Mouse (Mus musculus) embryonic facial prominence, embryonic 11.5 days (tissue): Measurements from ENCODE around the gene Hsp90b1. TPM values are rescaled to one million over a fixed set of nuclear protein-coding genes. Genes with fewer than 3 reads are reported as not detected.

ENCODE experiments used
- ATAC-seq: fragments of 200-750 bp; cut with Nextera tagmentation; replicated peaks from 2 replicates; pipeline ENCODE4 v1.8.0; 2017; ENCODE audit warnings: low read depth; ENCODE audit not compliant: insufficient number of reproducible peaks, low FRiP score, low TSS enrichment
- DNase-seq: peaks from one replicate; pipeline ENCODE4 v3.0.0-alpha.2; 2015; ENCODE audit warnings: low spot score
- H3K27ac ChIP-seq: fragments of 300-500 bp; sonication (generic); replicated peaks from 2 replicates; pipeline ENCODE4 v1.5.1; 2014; ENCODE audit warnings: mild to moderate bottlenecking, low read depth, low read length, control low read depth
- H3K27me3 ChIP-seq: fragments of 300-500 bp; sonication (generic); 2 replicates; pipeline ENCODE4 v1.6.1; 2014; ENCODE audit warnings: mild to moderate bottlenecking, low read length, moderate library complexity, mixed read lengths; ENCODE audit not compliant: control insufficient read depth, insufficient read depth
- H3K36me3 ChIP-seq: fragments of 300-500 bp; sonication (generic); replicated peaks from 2 replicates; pipeline ENCODE4 v1.6.1; 2014; ENCODE audit warnings: low read depth, mild to moderate bottlenecking, low read length, moderate library complexity, mixed read lengths; ENCODE audit not compliant: control insufficient read depth, insufficient read depth
- H3K4me1 ChIP-seq: fragments of 300-500 bp; sonication (generic); 2 replicates; pipeline ENCODE4 v1.6.1; 2014; ENCODE audit warnings: low read length, mixed read lengths; ENCODE audit not compliant: control insufficient read depth, insufficient read depth
- H3K4me2 ChIP-seq: fragments of 300-500 bp; sonication (generic); 2 replicates; pipeline ENCODE4 v1.6.1; 2014; ENCODE audit warnings: low read depth, mild to moderate bottlenecking, control low read depth, low read length, moderate library complexity
- H3K4me3 ChIP-seq: fragments of 300-500 bp; sonication (generic); 2 replicates; pipeline ENCODE4 v1.5.1; 2014; ENCODE audit warnings: low read depth, low read length, control low read depth
- H3K9ac ChIP-seq: fragments of 300-500 bp; sonication (generic); replicated peaks from 2 replicates; pipeline ENCODE4 v1.6.1; 2014; ENCODE audit warnings: mild to moderate bottlenecking, control low read depth, low read length
- H3K9me3 ChIP-seq: fragments of 300-500 bp; sonication (generic); replicated peaks from 2 replicates; pipeline ENCODE4 v1.6.1; 2016; ENCODE audit warnings: mild to moderate bottlenecking, low read length, inconsistent platforms, mixed read lengths; ENCODE audit not compliant: control insufficient read depth
- WGBS: fragments of 180-500 bp; shearing (Covaris S2); extraction: QIAGEN DNeasy Blood & Tissue Kit; methylation state at CpG from one replicate; pipeline ENCODE4 v1.1.7; 2014; 5-methylcytosine and 5-hydroxymethylcytosine counted together
- polyA plus RNA-seq: library from polyadenylated mRNA; unstranded; fragments of >200 nt; fragmentation: Nextera tagmentation; extraction: Ambion mirVana; gene quantifications from 2 replicates; pipeline ENCODE4 v1.2.1, GENCODE M21; 2014

Gene Hsp90b1
- polyA plus RNA-seq, 1 experiment from 2014 or later = 673 TPM

- Histone ChIP-seq H3K4me2 (no peak overlapping the region), H3K4me3 (no peak overlapping the region), H3K27me3 (no peaks in the 10 kb centered on the region), H3K27ac (no peak overlapping the region), H3K9me3 (no peaks in the 10 kb centered on the region), H3K9ac (no peak overlapping the region), H3K4me1 (no peaks in the 10 kb centered on the region), H3K36me3 (no peaks in the 10 kb centered on the region)
- WGBS = 66% methylated on average over 3 of the region's 3 CpGs
- ATAC-seq = no peak
- DNase-seq = peak; percentile 15
These were observed 6.8 kb upstream of the Hsp90b1 start for GRCm38 (mm10) chr10:86712156-86712555.

DNA sequence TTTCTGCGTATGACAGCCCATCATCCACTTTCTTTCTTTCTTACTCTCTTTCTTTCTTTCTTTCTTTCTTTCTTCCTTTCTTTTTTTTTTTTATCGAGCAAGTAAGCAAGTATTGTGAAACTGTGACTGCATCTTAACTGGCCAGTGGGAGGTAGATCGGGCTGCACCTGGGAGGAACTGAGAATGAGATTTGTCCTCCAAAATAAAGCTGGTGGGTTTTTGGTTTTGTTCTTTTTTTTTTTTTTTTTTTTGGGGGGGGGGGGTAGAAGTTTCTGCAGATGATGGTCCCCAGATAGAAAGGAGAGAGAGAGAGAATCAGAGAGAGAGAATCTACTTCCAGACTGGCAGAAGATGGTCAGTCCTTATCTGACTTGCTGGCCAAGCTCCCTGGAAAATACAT, 1.8 kb upstream of the Hsp90b1 start:
- DNase-seq = no peak
- Histone ChIP-seq H3K9ac (peak overlapping the region; percentile 78; the same call in 1 of the 2 replicates), H3K4me3 (no peak overlapping the region), H3K36me3 (peaks cover 5% of the 10 kb centered on the region), H3K27me3 (no peaks in the 10 kb centered on the region), H3K4me2 (no peak overlapping the region), H3K27ac (no peak overlapping the region), H3K4me1 (peaks cover 2% of the 10 kb centered on the region; the same call in 1 of the 2 replicates), H3K9me3 (no peaks in the 10 kb centered on the region)
- ATAC-seq = no peak
- WGBS = 88% methylated on average over 3 of the region's 3 CpGs

- 5% methylated on average over 33 of the region's 33 CpGs for WGBS
- H3K36me3 ChIP-seq = peaks cover 7% of the 10 kb centered on the region
- peaks cover 2% of the 10 kb centered on the region; the same call in 1 of the 2 replicates for H3K4me1 ChIP-seq
- H3K9ac ChIP-seq = peak overlapping the region; percentile 78
- peak overlapping the region; percentile 50 for H3K4me2 ChIP-seq
- peak overlapping the region; percentile 85 for H3K4me3 ChIP-seq
- H3K27ac ChIP-seq = peak overlapping the region; percentile 86
- no peaks in the 10 kb centered on the region for H3K9me3 ChIP-seq
- ATAC-seq = peak; percentile 82
- H3K27me3 ChIP-seq = no peaks in the 10 kb centered on the region
- peak; percentile 97 for DNase-seq
These were observed 828 bp upstream of the Hsp90b1 start for GRCm38 (mm10) chr10:86705922-86706752.

- Histone ChIP-seq H3K9me3 (no peaks in the 10 kb centered on the region), H3K4me1 (peaks cover 5% of the 10 kb centered on the region; the same call in 1 of the 2 replicates), H3K4me2 (peak overlapping the region; percentile 61), H3K9ac (peak overlapping the region; percentile 96), H3K36me3 (peaks cover 10% of the 10 kb centered on the region), H3K4me3 (peak overlapping the region; percentile 85), H3K27me3 (no peaks in the 10 kb centered on the region), H3K27ac (peak overlapping the region; percentile 76)
- under 1% methylated on average over 33 of the region's 33 CpGs for WGBS
- peak; percentile 2 for ATAC-seq
- DNase-seq = peak; percentile 63
These were observed 619 bp downstream of the Hsp90b1 start for GRCm38 (mm10) chr10:86704589-86705191.

GRCm38 (mm10) chr10:86704141-86704540, 1.2 kb downstream of the Hsp90b1 start:
- no peaks in the 10 kb centered on the region for H3K27me3 ChIP-seq
- H3K36me3 ChIP-seq = peaks cover 10% of the 10 kb centered on the region
- ATAC-seq (no peak), DNase-seq (no peak)
- H3K9me3 ChIP-seq = no peaks in the 10 kb centered on the region
- WGBS = 9% methylated on average over 8 of the region's 8 CpGs
- peak overlapping the region; percentile 96 for H3K9ac ChIP-seq
- H3K4me2 ChIP-seq = peak overlapping the region; percentile 61
- H3K4me3 ChIP-seq = peak overlapping the region; percentile 85
- H3K4me1 ChIP-seq = peaks cover 5% of the 10 kb centered on the region; the same call in 1 of the 2 replicates
- H3K27ac ChIP-seq = no peak overlapping the region

DNA sequence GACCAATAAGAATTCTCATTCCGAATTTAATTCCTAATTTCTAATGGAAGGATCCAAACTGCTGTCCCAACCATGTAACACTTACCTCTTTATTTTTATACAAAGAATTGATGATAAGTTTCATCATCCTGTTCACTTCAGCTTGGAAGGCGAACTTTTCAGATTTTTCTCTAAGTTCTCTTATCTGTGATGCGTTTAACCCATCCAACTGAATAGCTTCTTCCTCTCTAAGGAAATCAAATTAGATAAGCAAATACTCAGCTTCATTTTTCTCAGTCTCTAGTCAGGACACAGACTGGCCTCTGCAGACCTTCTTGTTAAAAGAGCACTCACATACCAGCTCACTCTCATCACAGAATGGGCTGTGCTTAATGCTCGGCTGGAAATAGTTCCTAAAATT, 1.9 kb downstream of the Hsp90b1 start:
- Histone ChIP-seq H3K27ac (no peak overlapping the region), H3K4me3 (peak overlapping the region; percentile 85), H3K4me2 (peak overlapping the region; percentile 61), H3K27me3 (no peaks in the 10 kb centered on the region), H3K9me3 (no peaks in the 10 kb centered on the region), H3K4me1 (peaks cover 5% of the 10 kb centered on the region; the same call in 1 of the 2 replicates), H3K36me3 (peaks cover 11% of the 10 kb centered on the region), H3K9ac (peak overlapping the region; percentile 96)
- DNase-seq (no peak), ATAC-seq (no peak)
- 63% methylated on average over 4 of the region's 4 CpGs for WGBS

- H3K4me3 ChIP-seq = no peak overlapping the region; the same call in 1 of the 2 replicates
- peaks cover 5% of the 10 kb centered on the region; the same call in 1 of the 2 replicates for H3K4me1 ChIP-seq
- H3K9ac ChIP-seq = no peak overlapping the region
- no peak overlapping the region for H3K27ac ChIP-seq
- WGBS = 56% methylated on average over 4 of the region's 4 CpGs
- peak overlapping the region; percentile 61; the same call in 1 of the 2 replicates for H3K4me2 ChIP-seq
- H3K9me3 ChIP-seq = no peaks in the 10 kb centered on the region
- H3K36me3 ChIP-seq = peaks cover 17% of the 10 kb centered on the region
- DNase-seq = peak; percentile 42
- H3K27me3 ChIP-seq = no peaks in the 10 kb centered on the region
- no peak for ATAC-seq
These were observed 2.9 kb downstream of the Hsp90b1 start for GRCm38 (mm10) chr10:86702312-86702920.
